Mouse (Mus musculus): ENCODE measurements around the gene Prss29. TPM values are rescaled to one million over a fixed set of nuclear protein-coding genes. Genes with fewer than 3 reads are reported as not detected.

The Prss29 gene
- polyA plus RNA-seq (2017; shearing (Covaris generic)): not detected

DNA sequence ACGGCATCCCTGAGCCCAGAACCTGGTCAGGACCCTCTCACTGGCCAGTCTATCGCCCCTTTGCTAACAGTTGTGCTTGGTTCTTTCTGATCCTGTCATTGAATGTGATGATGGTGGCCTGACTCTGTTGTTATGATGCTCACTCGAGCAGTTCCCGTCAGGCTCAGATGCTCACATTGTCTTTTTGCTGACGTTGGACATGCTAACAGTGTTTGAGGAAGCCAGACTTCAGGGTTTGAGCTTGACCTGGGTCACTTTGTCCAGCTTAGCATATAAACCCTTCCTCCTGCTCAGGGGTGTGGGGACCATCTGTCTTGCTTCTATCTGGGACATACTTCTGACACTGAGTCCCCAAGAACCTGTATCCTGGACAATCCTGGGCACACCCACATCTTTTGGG, at the start of gene Prss29:
Gene Prss29 (plus strand): TSS at position 301 of the 400 bp plus-strand sequence.

DNA sequence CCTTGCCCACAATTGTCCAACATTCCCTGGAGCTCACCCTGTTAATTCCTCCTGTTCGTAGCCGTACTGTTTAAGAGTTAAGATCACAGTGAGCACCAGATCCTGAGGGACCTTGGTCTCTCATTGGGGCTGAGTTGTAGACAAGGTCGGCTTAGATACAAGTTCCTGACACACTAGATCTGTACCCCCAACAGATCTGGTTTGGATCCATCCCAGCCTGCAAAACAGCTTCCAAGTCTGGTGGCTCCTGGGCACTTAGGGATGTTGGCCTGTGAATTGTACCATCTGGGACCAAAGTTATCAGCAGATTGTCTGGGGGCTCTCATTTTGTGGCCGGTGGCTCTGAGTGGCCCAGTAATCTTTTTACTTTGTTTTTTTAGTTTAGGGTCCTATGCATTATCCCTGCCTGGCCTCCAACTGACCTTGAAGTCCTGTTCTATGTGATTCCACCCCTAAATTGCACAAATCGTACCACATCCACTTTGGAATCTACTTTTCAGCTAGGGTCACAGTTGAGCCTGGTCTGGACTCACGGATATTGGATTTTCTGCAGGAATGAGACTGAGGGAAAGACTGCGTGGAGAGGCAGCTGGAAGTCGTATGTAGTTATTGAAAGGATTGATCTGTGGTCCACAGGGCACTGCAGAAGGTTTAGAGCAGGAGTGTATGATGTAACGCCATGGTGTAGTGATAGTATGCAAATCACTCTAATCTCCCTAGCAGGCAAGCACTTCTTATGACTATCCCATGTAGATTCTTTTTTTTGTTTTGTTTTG, 43.7 kb upstream of the Prss29 start, which contains the start of gene Ube2i:
Gene Ube2i (minus strand): TSS at position 52 of the 776 bp plus-strand sequence.

DNA sequence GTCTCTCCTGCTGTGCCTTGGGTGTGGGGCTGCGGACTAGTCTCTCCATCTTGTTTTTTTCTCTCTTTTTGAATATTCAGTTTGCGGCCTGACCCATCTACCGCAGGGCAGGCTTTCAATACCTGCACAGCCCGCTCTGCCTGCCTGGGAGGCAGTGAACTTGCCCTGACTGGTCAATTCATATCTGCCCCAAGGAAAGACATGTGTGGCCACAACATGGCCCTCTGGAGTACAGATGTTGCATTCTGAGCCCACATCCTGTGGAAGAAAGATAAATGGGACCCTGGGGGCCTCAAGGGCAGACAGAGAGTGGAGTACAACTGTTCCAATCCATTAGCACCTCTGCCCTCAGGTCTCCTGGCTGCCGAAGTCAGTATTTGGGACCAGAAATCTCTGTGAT, 20.4 kb upstream of the Prss29 start, which contains the start of gene Prss34:
Gene Prss34 (plus strand): TSS at position 301 of the 400 bp plus-strand sequence.

GRCm38 (mm10) chr17:25308346-25308745, 10.1 kb upstream of the Prss29 start, which contains the start of gene Prss28:
TSS of gene Prss28 (plus strand) at chr17:25308646.

DNA sequence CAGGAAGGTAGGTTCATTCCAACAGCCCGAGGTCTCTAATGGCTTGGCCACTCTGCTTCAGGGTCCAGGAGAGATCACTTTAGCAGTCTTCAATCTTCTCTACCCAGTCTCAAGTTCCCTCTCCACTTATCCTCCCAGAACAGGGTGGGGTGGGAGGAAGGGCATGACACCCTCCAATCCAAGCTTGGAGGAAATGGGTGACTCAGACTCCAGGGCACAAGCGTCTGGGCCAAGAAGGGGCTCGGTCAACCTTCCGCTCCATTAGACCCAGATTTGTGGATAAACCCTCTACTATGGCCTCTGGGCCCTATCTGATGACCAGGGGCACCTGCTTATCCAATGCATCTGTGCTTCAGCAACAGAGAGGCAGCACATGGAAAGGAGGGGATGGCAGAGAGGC, 27.0 kb downstream of the Prss29 start, which contains the start of gene Tpsab1:
Gene Tpsab1 (minus strand): TSS at position 101 of the 400 bp plus-strand sequence.

GRCm38 (mm10) chr17:25366005-25366404, 47.6 kb downstream of the Prss29 start, which contains the start of gene Tpsb2:
TSS of gene Tpsb2 (plus strand) at chr17:25366305.

GRCm38 (mm10) chr17:25368973-25369372, 50.5 kb downstream of the Prss29 start, which contains the start of gene Tpsg1:
TSS of gene Tpsg1 (plus strand) at chr17:25369273.

Other genes with a start within 250 kb of the Prss29 start
- gene Tmem204, start 235.1 kb upstream of the Prss29 start, polyA plus RNA-seq (2017; shearing (Covaris generic)): 0.29 TPM
- gene Telo2, start 202.7 kb upstream of the Prss29 start, polyA plus RNA-seq (2017; shearing (Covaris generic)): 10.5 TPM
- 0.71 TPM for gene Ptx4, start 197.9 kb upstream of the Prss29 start, polyA plus RNA-seq (2017; shearing (Covaris generic))
- gene Clcn7, start 185.3 kb upstream of the Prss29 start, polyA plus RNA-seq (2017; shearing (Covaris generic)): 23.9 TPM
- 0.26 TPM for gene Ccdc154, start 156.2 kb upstream of the Prss29 start, polyA plus RNA-seq (2017; shearing (Covaris generic))
- gene Gm38655, start 143.2 kb upstream of the Prss29 start, polyA plus RNA-seq (2017; shearing (Covaris generic)): not detected
- 13.8 TPM for gene BC003965, start 134.1 kb upstream of the Prss29 start, polyA plus RNA-seq (2017; shearing (Covaris generic))
- gene Unkl, start 130.3 kb upstream of the Prss29 start, polyA plus RNA-seq (2017; shearing (Covaris generic)): 47.9 TPM
- gene Gnptg, start 78.5 kb upstream of the Prss29 start, polyA plus RNA-seq (2017; shearing (Covaris generic)): 155 TPM
- gene Tsr3, start 78.5 kb upstream of the Prss29 start, polyA plus RNA-seq (2017; shearing (Covaris generic)): 41.2 TPM
- gene Baiap3, start 62.3 kb upstream of the Prss29 start, polyA plus RNA-seq (2017; shearing (Covaris generic)): 230 TPM
- 654 TPM for gene Ube2i, start 44.0 kb upstream of the Prss29 start, polyA plus RNA-seq (2017; shearing (Covaris generic))
- gene Prss34, start 20.3 kb upstream of the Prss29 start, polyA plus RNA-seq (2017; shearing (Covaris generic)): 0.94 TPM
- gene Prss28, start 10.0 kb upstream of the Prss29 start, polyA plus RNA-seq (2017; shearing (Covaris generic)): not detected
- 0.63 TPM for gene Tpsab1, start 26.9 kb downstream of the Prss29 start, polyA plus RNA-seq (2017; shearing (Covaris generic))
- not detected for gene Tpsb2, start 47.7 kb downstream of the Prss29 start, polyA plus RNA-seq (2017; shearing (Covaris generic))
- gene Tpsg1, start 50.6 kb downstream of the Prss29 start, polyA plus RNA-seq (2017; shearing (Covaris generic)): not detected
- gene Cacna1h, start 115.1 kb downstream of the Prss29 start, polyA plus RNA-seq (2017; shearing (Covaris generic)): not detected
- not detected for gene Tekt4, start 136.0 kb downstream of the Prss29 start, polyA plus RNA-seq (2017; shearing (Covaris generic))
- gene Sstr5, start 178.6 kb downstream of the Prss29 start, polyA plus RNA-seq (2017; shearing (Covaris generic)): not detected

Measured in effector memory CD4-positive, alpha-beta T cell, adult 7 months (primary cell).